Mouse (Mus musculus) kidney, postnatal 4 days (tissue): ENCODE measurements around the gene Olfr462.
A peak's percentile ranks its signal among the peaks of the same experiment; 100 is the strongest.

Experiments used
- DNase-seq, 2 experiments: peaks; one replicate each; pipeline ENCODE4 v3.0.0; 2021; ENCODE audit warnings: mixed read lengths in 2 of 2

Gene Olfr462

DNA sequence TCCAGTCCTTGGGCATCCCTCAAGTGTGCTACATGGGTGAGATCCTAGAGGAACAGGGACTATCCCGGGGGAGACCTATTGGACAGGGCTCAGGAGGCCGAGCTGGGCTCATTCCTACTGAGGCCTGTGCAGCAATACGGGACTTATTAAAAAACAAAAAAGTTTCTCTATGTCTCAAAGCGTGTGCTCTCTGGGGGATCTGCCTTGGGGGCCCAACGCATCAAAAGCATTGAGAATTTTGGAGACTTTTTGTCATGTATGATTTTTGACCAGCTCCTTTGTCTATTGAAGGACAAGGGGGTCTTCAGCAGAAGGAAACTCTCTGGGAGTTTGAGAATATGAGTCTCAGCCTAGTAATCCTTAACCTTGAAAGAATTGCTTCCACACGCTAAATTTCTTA is at the start of gene Olfr462:
Gene Olfr462, minus strand, starts transcription at position 101 of the 400 bp plus-strand sequence.
- DNase-seq = no peak

DNA sequence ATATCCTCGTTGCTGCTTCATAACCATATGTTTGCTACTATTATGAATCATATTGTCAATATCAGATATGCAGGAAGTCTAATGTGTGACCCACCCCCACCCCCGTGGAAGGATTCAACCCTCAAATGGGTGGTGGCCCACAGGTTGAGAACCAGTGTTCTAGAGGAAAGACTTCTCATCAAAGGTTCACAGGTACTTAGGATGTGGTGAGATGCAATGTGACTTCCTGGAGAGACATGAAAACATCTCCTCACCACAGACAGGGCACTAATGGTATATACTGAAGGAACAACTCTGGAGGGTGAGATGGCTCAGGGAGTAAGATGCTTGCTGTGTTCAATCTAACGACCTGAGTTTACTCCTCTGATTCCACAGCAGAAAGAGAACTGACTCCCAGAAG is 43.4 kb upstream of the Olfr462 start:
- no peak for DNase-seq

DNA sequence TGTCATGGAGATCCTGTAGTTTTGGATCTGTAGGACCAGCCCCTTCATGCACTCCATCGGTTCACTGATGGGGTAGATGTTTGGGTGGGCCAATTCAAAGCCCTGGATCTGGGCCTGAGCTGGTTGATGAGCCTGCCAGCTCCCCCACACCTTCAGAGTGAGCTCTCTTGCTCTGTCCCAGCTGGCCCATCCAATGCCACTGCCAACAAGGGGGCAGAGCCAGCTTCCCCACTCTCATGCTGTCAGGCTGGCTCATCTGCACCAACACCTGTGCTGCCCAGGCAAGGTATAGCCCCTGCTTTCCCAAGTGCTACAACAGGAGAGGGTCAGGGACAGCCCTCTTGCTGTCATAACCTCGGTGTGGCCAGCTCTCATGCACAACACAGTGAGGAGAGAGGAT is 41.7 kb upstream of the Olfr462 start:
- no peak for DNase-seq

DNA sequence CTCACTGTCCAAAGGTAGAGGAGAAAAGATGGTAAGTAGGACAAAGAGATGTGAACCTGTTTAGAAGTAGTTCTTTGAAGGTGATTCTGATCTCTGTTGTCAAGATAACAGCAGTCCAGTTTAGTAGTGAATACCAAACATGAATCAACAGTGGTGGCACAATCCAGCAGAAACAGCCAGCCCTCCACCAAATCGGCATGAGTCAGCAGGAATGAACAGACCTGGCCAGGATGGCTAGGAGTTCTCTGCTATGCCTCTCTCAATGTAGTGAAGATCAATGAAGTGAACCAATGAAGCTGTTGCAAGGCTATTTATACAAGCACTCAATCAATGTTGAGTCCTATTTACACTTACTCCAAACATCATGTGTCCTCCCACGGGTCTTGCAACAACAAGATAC is 38.3 kb upstream of the Olfr462 start:
- no peak for DNase-seq

DNA sequence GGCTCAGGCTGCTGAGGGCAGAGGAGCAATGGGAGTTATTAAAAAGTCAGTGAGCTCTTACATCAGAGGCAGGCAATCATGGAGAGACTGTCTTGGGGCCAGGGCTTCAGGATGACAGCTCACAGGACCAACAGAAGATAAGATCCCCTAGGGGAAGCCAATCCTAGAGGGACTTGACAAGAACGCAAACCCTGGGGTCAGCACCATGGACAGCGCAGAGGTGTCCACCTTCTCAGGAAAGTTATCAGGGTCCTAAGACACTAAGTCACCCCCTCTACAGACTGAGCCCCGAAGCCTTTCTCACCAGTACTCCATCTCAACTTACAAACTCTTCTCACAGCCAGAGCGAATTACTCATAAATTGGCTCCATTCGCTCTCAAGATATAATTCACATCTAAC is 28.9 kb upstream of the Olfr462 start, which contains the start of gene Olfr464:
Gene Olfr464, minus strand, starts transcription at position 2 of the 400 bp plus-strand sequence.
- DNase-seq = peak; percentile 84

DNA sequence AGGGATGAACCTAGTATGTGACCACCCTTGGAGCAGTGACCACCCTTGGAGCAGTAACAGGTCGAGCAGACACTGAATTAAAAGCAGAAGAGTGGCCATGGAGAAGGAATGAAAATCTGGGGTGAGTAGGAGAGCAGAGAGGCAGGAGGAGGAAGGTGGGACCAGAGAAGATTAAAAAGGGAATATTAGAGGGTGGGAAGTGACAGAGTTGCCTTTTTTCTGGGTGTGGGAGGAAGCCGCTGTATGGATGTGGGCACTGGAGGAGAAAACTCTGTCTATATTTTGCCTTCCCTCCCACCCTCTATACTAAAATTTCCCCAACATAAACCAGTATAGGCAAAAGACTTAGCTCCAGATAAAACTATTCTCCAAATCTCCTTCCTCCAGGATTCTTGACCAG is 28.2 kb upstream of the Olfr462 start:
- no peak for DNase-seq

DNA sequence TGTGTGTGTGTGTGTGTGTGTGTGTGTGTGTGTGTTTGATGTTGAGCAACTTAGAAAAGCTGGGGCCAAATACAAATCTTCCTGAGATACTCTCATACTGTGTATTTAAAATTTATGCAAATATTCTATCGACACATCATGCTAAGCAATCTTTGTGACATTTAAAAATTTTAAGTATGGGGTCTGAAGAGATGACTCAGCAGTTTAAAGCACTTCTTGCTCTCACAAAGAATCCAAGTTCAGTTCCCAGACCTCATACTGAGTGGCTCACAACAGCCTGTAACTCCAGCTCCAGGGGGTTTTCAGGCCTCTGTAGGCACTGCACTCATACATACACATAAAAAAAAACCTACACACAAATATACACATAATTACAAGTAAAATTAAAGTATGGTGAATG is 23.9 kb upstream of the Olfr462 start:
- DNase-seq = no peak

DNA sequence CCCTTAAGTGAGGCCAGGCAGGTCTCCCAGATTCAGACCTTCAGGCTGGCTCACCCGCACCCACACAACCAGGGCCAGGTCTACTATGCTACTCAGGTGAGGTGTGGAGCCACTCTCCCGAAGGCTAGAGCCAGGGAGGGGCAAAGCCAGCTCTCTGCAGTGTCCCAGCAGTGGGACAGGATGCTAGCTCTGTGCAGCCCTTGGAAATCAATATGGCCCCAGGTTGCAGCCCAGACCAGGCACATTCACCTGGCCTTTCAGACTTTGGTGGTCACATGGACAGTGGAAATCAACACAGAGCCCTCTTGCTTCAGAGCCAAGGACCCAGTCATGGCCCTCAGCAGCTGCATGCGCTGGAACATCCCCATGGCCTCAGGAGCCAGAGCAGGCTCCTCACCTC is 12.3 kb upstream of the Olfr462 start:
- DNase-seq = no peak

DNA sequence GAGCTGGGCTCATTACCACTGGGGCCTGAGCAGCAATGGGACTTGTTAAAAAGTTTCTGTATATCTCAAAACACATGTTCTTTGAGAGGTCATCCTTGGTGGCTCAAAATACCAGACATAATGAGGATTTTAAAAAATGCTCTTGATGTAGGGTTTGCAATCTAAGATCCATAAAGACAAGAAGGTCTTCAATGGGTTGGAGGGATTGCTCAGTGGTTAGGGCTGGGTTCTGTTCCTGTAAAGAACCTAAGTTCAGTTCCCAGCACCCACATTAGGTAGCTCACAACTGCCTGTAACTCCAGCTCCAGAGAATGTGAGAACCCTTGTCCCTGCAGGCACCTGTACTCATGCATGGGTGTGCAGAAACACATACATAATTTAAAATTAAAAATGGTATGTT is 5.2 kb upstream of the Olfr462 start, which contains the start of gene Olfr463:
Gene Olfr463, minus strand, starts transcription at position 101 of the 400 bp plus-strand sequence.
- DNase-seq = no peak

DNA sequence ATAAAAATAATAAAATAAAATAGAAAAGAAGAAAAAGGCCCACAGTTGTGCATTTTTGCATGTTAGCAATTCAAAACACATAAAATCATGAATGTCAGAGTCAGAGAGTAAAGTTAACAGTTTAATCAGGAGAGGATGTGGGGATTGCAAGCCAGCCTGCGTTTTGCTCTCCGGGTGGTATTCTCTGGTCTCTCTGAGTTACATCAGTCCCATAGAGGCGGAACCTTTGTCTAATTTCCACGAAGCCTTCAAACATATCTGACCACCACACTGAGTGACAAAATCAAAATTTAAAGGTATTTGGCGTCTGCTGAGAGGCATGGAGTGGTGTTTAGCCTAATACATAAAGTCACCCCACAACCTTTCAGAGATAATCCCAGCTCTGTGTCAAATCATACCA is 7.2 kb downstream of the Olfr462 start:
- DNase-seq = no peak

DNA sequence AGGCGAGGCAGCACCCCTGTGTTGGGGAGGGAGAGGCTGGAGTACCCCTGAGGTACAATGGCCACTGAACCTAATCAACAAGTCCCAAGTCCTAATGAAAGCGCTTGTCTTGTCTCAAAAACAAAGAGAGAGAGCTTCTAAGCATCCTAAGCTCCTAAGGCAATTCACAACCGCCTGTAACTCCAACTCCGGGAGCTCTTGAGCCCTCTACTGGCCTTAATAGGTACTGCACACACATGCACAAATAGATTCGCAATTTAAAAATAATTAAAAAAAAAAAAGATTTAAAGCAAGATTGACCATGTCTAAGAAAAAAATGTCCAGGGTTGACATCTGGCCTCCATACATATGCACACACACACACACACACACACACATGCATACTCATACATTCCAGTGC is 8.6 kb downstream of the Olfr462 start:
- DNase-seq = peak in 1 of 2 experiments; percentile 21

DNA sequence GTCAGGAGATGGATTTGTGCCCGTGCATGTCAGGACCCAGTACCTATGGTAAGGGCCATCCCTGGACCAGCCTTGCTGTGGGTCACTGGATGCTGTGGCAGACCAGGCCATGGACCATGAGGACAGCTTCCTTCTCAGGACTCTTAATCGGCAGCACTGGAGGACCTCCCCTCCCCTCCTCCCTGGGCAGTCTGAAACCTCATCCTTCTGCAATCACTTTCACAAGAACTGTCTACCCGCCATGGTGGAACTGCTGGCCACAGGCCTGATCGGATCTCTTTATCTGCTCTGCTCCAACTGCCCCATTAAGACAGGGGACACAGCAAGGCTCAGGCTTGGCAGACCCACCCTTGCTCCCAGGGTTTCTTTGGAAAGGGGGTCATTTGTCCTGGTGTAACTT is 10.4 kb downstream of the Olfr462 start:
- no peak for DNase-seq

DNA sequence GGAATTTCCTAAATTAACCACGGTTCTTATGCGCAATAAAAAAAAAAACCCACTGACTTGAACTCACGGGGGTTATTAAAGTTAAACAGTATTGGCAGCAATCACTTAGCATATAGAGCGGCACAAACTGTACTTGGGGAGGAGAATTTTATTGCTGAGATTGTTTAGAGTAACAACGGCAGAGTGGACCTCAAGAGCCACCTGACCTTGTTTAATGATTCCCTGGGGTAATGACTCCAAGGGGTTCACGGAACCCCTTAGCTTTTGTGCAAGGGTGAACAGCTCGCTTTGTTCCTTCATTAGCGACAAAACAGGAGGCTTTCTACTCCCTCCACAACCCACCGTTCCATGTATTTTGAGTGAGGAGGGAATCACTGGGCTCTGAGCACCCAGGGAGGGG is 12.2 kb downstream of the Olfr462 start:
- DNase-seq = no peak

DNA sequence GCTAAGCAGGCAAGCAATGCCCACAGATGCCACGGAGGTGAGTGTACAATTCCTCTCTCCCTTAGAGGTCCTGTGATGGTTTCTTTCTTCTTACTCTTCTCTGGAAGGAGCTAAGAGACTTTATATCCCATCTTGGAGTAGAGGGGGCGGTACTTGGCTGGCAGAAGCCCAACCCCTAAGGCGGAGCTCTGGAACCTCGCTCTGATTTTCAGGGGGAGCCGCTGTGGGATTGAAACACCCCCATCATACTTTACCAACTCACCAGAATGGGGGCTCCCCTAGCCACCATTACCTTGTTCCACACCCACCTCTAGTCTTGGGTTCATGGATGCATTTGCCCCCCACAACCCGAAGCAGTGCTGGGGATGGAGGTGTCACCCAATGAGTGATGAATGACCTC is 16.6 kb downstream of the Olfr462 start, which contains the start of gene Epx:
Gene Epx, minus strand, starts transcription at position 101 of the 400 bp plus-strand sequence.
- DNase-seq = no peak

DNA sequence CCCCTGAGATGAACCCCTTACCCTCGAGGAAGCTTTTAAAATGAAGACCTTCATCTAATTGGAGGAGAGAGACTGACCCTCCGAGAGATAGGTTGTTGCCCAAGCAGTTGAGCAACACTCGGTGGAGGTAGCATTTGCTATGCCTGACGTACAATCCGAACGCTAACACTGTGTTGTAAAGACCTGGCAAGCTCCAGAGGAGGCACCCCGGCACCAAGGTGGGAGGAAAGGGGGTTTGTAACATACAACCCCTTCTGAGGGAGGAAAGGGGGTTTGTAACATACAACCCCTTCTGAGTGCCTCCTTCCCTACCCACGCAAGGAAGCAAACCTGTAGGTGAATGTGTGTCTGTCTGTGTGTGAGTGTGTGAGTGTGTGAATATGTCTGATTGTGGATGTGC is 20.3 kb downstream of the Olfr462 start:
- no peak for DNase-seq

DNA sequence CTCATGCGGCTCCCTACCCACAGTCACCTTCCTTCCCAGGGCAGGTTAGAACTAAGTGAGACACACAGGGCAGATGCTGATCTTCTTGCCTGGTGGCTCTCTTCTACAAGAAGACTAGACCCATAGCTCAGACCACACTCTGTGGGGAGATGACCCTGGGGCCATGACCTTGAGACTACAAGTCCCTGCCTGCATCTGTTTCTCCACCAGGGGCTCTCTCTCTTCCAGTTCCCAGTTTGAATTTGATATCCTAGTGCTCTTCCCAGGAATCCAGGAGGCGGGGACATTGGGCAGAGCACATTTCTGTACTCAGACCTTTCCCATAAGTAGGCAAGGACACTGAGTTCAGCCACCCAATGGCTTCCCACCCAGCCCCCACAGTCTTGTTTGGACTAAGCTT is 22.0 kb downstream of the Olfr462 start:
- DNase-seq = no peak

DNA sequence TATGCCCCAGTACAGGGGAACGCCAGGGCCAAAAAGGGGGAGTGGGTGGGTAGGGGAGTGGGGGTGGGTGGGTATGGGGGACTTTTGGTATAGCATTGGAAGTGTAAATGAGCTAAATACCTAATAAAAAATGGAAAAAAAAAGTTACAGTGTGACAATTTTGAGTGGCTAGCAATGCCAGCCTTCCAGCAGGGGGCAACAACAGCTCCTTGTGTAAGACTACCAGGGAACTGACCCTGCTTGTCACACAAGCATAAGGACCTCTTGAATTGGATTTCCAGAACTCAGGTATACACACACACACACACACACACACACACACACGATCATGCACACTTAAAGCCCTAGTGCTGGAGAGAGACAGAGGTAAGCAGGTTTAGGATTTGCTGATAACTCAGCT is 25.2 kb downstream of the Olfr462 start:
- peak; percentile 64 to 66 for DNase-seq

DNA sequence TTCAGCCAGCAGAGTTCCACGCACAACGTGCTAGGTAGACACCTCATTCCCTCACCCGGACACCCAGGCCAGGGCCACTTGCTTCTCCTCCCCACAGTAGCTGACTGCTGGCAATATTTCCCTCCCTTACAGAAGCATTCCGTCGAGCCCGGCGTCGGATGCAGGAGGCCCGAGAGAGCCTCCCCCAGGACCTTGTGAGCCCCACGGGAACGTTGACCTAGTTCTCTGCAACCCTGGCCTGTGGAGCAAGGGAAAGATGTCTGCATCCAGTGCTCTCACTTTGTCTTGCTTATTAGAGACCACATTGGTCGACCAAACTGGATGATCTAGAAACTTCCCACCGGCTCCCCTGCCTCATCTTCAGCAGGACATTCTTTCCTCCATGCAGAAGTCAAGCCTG is 29.3 kb downstream of the Olfr462 start:
- no peak for DNase-seq

DNA sequence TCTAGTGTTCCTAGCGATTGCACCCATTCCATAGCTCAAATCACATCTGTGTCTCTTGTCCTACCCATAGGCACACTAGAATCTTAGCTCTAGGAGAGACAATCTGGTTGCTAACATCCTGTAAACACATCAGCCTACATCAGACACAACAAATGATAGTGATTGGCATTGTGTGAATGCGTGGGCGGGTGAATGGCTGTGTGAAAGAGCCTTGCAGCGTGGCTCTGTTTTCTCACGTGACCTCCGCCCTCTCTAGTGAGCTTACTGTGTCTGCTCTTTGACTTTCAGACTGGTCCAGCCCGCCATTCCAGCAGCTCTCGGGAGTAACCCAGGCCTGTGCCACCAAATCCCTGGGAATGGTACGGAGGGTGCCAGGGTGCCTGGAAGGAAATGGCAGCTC is 31.6 kb downstream of the Olfr462 start:
- no peak for DNase-seq

DNA sequence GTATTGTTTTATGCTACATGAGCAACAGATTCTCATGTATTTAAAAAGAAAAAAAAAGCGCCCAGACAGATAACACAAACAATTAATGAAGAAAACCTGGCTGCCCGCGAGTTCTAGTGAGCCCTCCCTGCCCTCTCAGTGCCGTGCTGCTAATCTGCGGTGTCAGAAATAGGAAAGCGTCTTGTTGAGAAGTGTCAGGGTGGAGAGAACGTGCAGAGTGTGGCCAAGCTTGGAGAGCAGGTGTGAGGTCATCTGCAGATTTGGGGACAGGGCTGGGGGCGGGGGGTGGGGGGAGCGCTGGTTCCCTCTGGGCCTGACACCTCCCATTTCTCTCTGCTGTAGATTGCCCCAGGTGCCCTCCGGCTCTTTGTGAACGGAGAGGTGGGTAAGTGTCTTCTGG is 32.8 kb downstream of the Olfr462 start:
- no peak for DNase-seq

DNA sequence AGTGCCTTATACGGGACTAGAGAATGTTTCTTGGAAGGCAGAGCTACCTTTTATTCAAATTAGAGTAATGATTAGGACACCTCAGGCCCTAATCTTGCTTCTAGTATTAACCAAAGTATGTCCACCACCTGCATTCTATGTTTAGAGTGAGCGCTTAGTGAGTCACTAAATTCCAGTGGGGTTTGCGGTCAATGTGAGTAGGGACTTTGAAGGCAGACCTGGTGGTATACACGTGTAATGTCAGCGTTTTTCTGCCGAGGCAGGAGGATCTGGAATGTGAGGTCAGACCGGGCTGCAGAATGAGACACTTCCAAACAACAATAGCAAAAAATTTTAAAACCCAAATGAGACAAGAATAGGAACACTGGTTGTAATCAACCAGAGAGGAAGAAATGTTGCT is 37.5 kb downstream of the Olfr462 start:
- no peak for DNase-seq

DNA sequence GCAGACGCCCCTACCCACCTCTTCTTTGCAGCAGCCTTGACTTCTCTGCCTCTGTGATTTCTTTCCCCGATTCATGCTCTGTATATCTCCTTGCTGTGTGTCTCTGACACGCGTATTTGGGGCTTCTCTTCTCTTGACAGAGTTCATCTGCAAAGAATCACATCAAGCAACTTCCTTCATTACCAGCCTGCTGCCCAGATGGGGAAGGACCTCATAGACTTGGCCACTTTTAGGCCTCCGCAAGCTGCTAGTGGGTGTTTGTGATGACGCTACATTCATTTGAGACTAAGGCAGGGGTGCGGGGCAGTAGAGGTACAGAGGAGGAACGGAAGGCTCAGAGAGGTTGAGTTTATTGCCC is 38.5 kb downstream of the Olfr462 start:
- DNase-seq = no peak

DNA sequence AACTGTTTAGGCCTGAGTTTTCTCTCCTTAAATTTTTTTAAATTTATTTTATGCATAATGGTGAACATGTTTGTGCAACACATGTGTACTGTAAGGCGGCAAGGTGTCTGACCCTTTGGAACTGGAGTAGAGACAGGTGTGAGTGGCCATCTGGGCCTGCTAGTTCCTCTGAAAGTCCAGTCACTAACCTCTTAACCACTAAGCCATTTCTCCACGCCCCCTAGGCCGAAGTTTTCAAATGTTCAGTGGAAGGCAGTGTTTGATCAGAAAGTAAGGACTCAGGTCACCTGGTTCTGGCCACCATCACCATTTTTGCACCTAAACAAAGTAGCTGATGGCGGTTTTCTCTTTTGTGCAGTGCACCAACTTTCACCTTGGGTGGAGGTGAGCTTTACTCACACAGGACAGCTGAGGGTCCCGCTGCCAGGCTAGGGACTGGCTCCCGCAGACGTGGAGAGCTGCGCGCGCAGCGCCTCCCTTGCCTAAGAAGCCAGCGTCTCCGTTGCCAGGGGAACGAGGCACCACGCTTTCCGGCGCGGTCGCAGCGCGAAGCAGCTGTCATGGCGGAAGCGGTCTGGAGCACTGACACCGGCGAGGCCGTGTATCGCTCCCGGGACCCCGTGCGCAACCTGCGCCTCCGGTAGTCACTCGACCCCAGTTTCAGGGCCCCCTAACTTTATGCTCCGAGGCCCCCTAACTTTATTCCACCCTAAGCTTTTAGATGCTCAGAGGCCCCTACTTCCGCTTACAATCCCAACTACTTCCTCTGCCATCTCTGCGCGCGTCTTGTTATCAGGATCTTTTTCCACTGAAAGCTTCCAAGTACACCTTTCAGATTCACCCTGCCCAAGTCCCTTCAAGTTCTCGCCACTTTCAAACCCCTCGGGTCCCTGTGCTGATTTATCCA is 39.1 kb downstream of the Olfr462 start, which contains the start of gene Mks1:
Gene Mks1, plus strand, starts transcription at position 526 of the 907 bp plus-strand sequence.
- DNase-seq = peak; percentile 96 to 97

DNA sequence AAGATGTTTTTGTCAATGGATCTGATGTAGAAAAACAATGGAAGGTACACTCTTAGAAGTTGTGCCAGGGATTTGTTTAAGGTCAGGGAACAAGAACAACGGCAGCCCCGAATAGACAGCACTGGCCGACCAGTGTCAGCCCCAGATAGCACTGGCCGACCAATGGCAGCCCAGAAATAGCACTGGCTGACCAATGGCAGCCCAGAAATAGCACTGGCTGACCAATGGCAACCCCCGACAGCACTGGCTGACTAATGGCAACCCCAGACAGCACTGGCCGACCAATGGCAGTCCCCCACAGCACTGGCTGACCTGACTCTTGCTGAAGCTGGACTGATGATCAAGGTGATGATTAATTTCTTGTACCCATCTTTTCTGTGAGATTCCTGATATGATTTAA is 44.2 kb downstream of the Olfr462 start:
- no peak for DNase-seq
